Mouse (Mus musculus) embryonic facial prominence, embryonic 11.5 days (tissue): ENCODE measurements at regions not wholly inside any gene's neighbourhood (a gene's known extent, or its start where the extent isn't known, plus 50 kb on each side); places are given as distances from the start of the nearest gene placed in this dataset.

Source experiments
- ATAC-seq: fragments of 200-750 bp; cut with Nextera tagmentation; replicated peaks from 2 replicates; pipeline ENCODE4 v1.8.0; 2017; ENCODE audit warnings: low read depth; ENCODE audit not compliant: insufficient number of reproducible peaks, low FRiP score, low TSS enrichment
- DNase-seq: peaks from one replicate; pipeline ENCODE4 v3.0.0-alpha.2; 2015; ENCODE audit warnings: low spot score
- H3K27ac ChIP-seq: fragments of 300-500 bp; sonication (generic); replicated peaks from 2 replicates; pipeline ENCODE4 v1.5.1; 2014; ENCODE audit warnings: mild to moderate bottlenecking, low read depth, low read length, control low read depth
- H3K27me3 ChIP-seq: fragments of 300-500 bp; sonication (generic); 2 replicates; pipeline ENCODE4 v1.6.1; 2014; ENCODE audit warnings: mild to moderate bottlenecking, low read length, moderate library complexity, mixed read lengths; ENCODE audit not compliant: control insufficient read depth, insufficient read depth
- H3K36me3 ChIP-seq: fragments of 300-500 bp; sonication (generic); replicated peaks from 2 replicates; pipeline ENCODE4 v1.6.1; 2014; ENCODE audit warnings: low read depth, mild to moderate bottlenecking, low read length, moderate library complexity, mixed read lengths; ENCODE audit not compliant: control insufficient read depth, insufficient read depth
- H3K4me1 ChIP-seq: fragments of 300-500 bp; sonication (generic); 2 replicates; pipeline ENCODE4 v1.6.1; 2014; ENCODE audit warnings: low read length, mixed read lengths; ENCODE audit not compliant: control insufficient read depth, insufficient read depth
- H3K4me2 ChIP-seq: fragments of 300-500 bp; sonication (generic); 2 replicates; pipeline ENCODE4 v1.6.1; 2014; ENCODE audit warnings: low read depth, mild to moderate bottlenecking, control low read depth, low read length, moderate library complexity
- H3K4me3 ChIP-seq: fragments of 300-500 bp; sonication (generic); 2 replicates; pipeline ENCODE4 v1.5.1; 2014; ENCODE audit warnings: low read depth, low read length, control low read depth
- H3K9ac ChIP-seq: fragments of 300-500 bp; sonication (generic); replicated peaks from 2 replicates; pipeline ENCODE4 v1.6.1; 2014; ENCODE audit warnings: mild to moderate bottlenecking, control low read depth, low read length
- H3K9me3 ChIP-seq: fragments of 300-500 bp; sonication (generic); replicated peaks from 2 replicates; pipeline ENCODE4 v1.6.1; 2016; ENCODE audit warnings: mild to moderate bottlenecking, low read length, inconsistent platforms, mixed read lengths; ENCODE audit not compliant: control insufficient read depth
- whole genome bisulfite sequencing: fragments of 180-500 bp; shearing (Covaris S2); extraction: QIAGEN DNeasy Blood & Tissue Kit; methylation state at CpG from one replicate; pipeline ENCODE4 v1.1.7; 2014; 5-methylcytosine and 5-hydroxymethylcytosine counted together

DNA sequence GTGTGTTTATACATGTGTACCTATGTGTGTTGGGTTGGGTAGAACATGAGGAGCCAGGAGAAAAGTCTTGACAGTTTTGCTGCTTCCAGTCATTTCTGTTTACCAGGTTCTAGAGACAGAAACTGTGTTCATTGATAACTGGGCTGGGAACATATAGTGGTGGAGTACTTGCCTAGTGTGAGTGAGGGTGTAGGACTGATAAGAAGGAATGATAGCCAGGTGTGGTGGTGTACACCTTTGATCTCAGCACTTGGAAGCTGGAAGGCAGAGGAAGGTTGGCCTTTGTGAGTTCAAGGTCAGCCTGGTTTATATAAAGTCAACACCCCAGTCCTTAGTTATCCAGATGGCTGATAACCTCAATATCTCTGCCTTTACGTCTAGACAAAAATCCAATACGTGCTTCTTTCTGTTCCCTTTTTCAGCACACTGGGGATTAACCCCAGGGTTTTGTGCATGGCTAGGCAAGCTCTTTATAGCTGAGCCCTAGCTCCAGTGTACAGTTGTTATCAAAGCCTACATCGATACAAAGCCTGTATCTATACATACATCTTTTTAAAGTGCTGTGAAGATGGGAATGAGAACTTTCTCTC lies 75.8 kb upstream of the Ptch1 start:
- Histone ChIP-seq H3K27me3 (no peaks in the 10 kb centered on the region), H3K4me1 (no peaks in the 10 kb centered on the region), H3K27ac (no peak overlapping the region), H3K36me3 (no peaks in the 10 kb centered on the region), H3K4me3 (no peak overlapping the region), H3K9ac (no peak overlapping the region), H3K9me3 (no peaks in the 10 kb centered on the region), H3K4me2 (no peak overlapping the region)
- no peak for ATAC-seq
- DNase-seq, result no peak
- 86% methylated on average over 3 of the region's 3 CpGs for WGBS

GRCm38 (mm10) chr13:63654514-63654913 lies 81.1 kb upstream of the Ptch1 start:
- no peak overlapping the region for H3K9ac ChIP-seq
- H3K9me3 ChIP-seq, result no peaks in the 10 kb centered on the region
- 90% methylated on average over 6 of the region's 6 CpGs for WGBS
- DNase-seq (no peak), ATAC-seq (no peak)
- no peaks in the 10 kb centered on the region for H3K27me3 ChIP-seq
- no peak overlapping the region for H3K4me3 ChIP-seq
- H3K4me2 ChIP-seq, result no peak overlapping the region
- H3K36me3 ChIP-seq, result no peaks in the 10 kb centered on the region
- no peak overlapping the region for H3K27ac ChIP-seq
- no peaks in the 10 kb centered on the region for H3K4me1 ChIP-seq

- no peaks in the 10 kb centered on the region for H3K27me3 ChIP-seq
- ATAC-seq (no peak), DNase-seq (no peak)
- no peak overlapping the region for H3K4me3 ChIP-seq
- no peak overlapping the region for H3K4me2 ChIP-seq
- no peak overlapping the region for H3K27ac ChIP-seq
- H3K4me1 ChIP-seq, result no peaks in the 10 kb centered on the region
- H3K9ac ChIP-seq, result no peak overlapping the region
- 89% methylated on average over 8 of the region's 8 CpGs for WGBS
- H3K9me3 ChIP-seq, result no peaks in the 10 kb centered on the region
- no peaks in the 10 kb centered on the region for H3K36me3 ChIP-seq
Observed at GRCm38 (mm10) chr13:63657115-63657514, 83.7 kb upstream of the Ptch1 start.

GRCm38 (mm10) chr13:63659412-63659811 lies 86.0 kb upstream of the Ptch1 start:
- Histone ChIP-seq H3K9ac (no peak overlapping the region), H3K36me3 (no peaks in the 10 kb centered on the region), H3K4me3 (no peak overlapping the region), H3K4me2 (no peak overlapping the region), H3K4me1 (no peaks in the 10 kb centered on the region), H3K27me3 (no peaks in the 10 kb centered on the region), H3K27ac (no peak overlapping the region), H3K9me3 (no peaks in the 10 kb centered on the region)
- no peak for ATAC-seq
- no peak for DNase-seq
- 84% methylated on average over 7 of the region's 7 CpGs for WGBS

- WGBS, result 80% methylated on average over 4 of the region's 4 CpGs
- H3K4me3 ChIP-seq, result no peak overlapping the region
- no peak for ATAC-seq
Observed at GRCm38 (mm10) chr13:63660431-63660830, 87.0 kb upstream of the Ptch1 start.

GRCm38 (mm10) chr13:63668576-63668975 lies 95.2 kb upstream of the Ptch1 start:
- no peak overlapping the region for H3K27ac ChIP-seq
- H3K27me3 ChIP-seq, result no peaks in the 10 kb centered on the region
- no peak for ATAC-seq
- whole genome bisulfite sequencing, result 23% methylated on average over 4 of the region's 4 CpGs
- DNase-seq, result no peak
- no peak overlapping the region for H3K9ac ChIP-seq
- H3K4me3 ChIP-seq, result no peak overlapping the region
- H3K4me2 ChIP-seq, result no peak overlapping the region
- H3K4me1 ChIP-seq, result no peaks in the 10 kb centered on the region
- no peaks in the 10 kb centered on the region for H3K9me3 ChIP-seq
- H3K36me3 ChIP-seq, result no peaks in the 10 kb centered on the region

More at GRCm38 (mm10) chr13:63660431-63660830, 87.0 kb upstream of the Ptch1 start:
- Histone ChIP-seq H3K9ac (no peak overlapping the region), H3K4me1 (no peaks in the 10 kb centered on the region), H3K4me2 (no peak overlapping the region), H3K27me3 (no peaks in the 10 kb centered on the region), H3K9me3 (no peaks in the 10 kb centered on the region), H3K27ac (no peak overlapping the region), H3K36me3 (no peaks in the 10 kb centered on the region)
- no peak for DNase-seq

DNA sequence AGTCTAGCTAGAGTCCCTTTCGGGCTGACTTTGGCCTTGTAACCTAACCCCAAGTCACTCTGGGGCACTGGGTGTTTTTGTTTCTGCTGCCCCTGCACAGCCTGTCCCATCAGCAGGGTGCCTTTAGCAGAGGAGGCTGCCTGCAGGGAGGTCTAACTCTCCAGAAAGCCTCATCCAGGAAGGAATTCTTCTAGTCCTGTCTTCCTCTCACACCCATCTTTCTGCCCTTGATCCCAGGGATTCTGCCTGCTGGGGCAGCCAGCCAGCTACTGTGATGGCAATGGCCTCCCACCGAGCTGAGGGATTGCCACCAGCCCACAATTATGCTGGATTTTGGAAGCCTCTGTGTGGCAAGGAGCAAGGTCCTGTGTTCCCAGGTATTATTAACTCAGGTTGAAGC lies 95.6 kb upstream of the Ptch1 start:
- 7% methylated on average over 2 of the region's 2 CpGs for WGBS
- H3K9me3 ChIP-seq, result no peaks in the 10 kb centered on the region
- no peak overlapping the region for H3K4me3 ChIP-seq
- H3K4me1 ChIP-seq, result no peaks in the 10 kb centered on the region
- no peak overlapping the region for H3K27ac ChIP-seq
- ATAC-seq (no peak), DNase-seq (no peak)
- H3K9ac ChIP-seq, result no peak overlapping the region
- H3K36me3 ChIP-seq, result no peaks in the 10 kb centered on the region
- H3K27me3 ChIP-seq, result no peaks in the 10 kb centered on the region
- no peak overlapping the region for H3K4me2 ChIP-seq

GRCm38 (mm10) chr13:63672425-63672824 lies 99.0 kb upstream of the Ptch1 start:
- Histone ChIP-seq H3K4me1 (no peaks in the 10 kb centered on the region), H3K9me3 (no peaks in the 10 kb centered on the region), H3K27ac (no peak overlapping the region), H3K36me3 (no peaks in the 10 kb centered on the region), H3K27me3 (no peaks in the 10 kb centered on the region), H3K9ac (no peak overlapping the region), H3K4me2 (no peak overlapping the region), H3K4me3 (no peak overlapping the region)
- ATAC-seq (no peak), DNase-seq (no peak)
- 52% methylated on average over 4 of the region's 4 CpGs for WGBS
